In genomic region chr10:120377795-120378194, GRCm38 (mm10) we compare ENCODE assay signal across 8 mouse cellular contexts.
DNase-seq lines count a peak whose midpoint lies in the region; ATAC-seq lines count a peak whose summit lies in the region.

No protein-coding gene starts in this region.

- no peak for DNase-seq in embryonic facial prominence, embryonic 10.5 days (ENCODE audit: low spot score)
- DNase-seq in kidney, postnatal 36 days: no peak
- DNase-seq in forebrain, embryonic 11.5 days (ENCODE audit: low spot score): no peak
- no peak for DNase-seq in embryo, embryonic 11 days
- DNase-seq in spleen, postnatal 14 days (ENCODE audit: low spot score in 2 of 2): no peak

- H3K36me3 ChIP-seq in embryonic facial prominence, embryonic 12.5 days: peaks cover 6% of the 10 kb centered on the region; the same call in 1 of the 2 replicates
- H3K36me3 ChIP-seq in embryonic facial prominence, embryonic 10.5 days (replicated peaks): peaks cover 73% of the 10 kb centered on the region
- no peaks in the 10 kb centered on the region for H3K36me3 ChIP-seq in kidney, embryonic 16.5 days (ENCODE audit: insufficient read depth, low read length)
- H3K36me3 ChIP-seq in forebrain, embryonic 11.5 days (ENCODE audit: control insufficient read depth, insufficient read depth, low read length): no peaks in the 10 kb centered on the region; the same call in 1 of the 2 replicates
- peaks cover 11% of the 10 kb centered on the region for H3K36me3 ChIP-seq in limb, embryonic 13.5 days

- no peak overlapping the region for H3K4me3 ChIP-seq in embryonic facial prominence, embryonic 12.5 days
- no peak overlapping the region for H3K4me3 ChIP-seq in embryonic facial prominence, embryonic 10.5 days
- no peak overlapping the region for H3K4me3 ChIP-seq in kidney, embryonic 16.5 days (ENCODE audit: low read length)
- no peak overlapping the region for H3K4me3 ChIP-seq in forebrain, embryonic 11.5 days (ENCODE audit: low read depth, low read length)
- H3K4me3 ChIP-seq in limb, embryonic 13.5 days: no peak overlapping the region

- peak overlapping the region; percentile 66 for H3K27ac ChIP-seq in embryonic facial prominence, embryonic 12.5 days
- no peak overlapping the region for H3K27ac ChIP-seq in embryonic facial prominence, embryonic 10.5 days (replicated peaks)
- peak overlapping the region; percentile 76 for H3K27ac ChIP-seq in kidney, embryonic 16.5 days (ENCODE audit: low read length)
- peak overlapping the region; percentile 41; the same call in 1 of the 2 replicates for H3K27ac ChIP-seq in forebrain, embryonic 11.5 days (ENCODE audit: low read depth, low read length)
- H3K27ac ChIP-seq in limb, embryonic 13.5 days: no peak overlapping the region

- WGBS in embryonic facial prominence, embryonic 12.5 days: 78% methylated on average over 3 of the region's 3 CpGs
- 97% methylated on average over 3 of the region's 3 CpGs for WGBS in embryonic facial prominence, embryonic 10.5 days
- WGBS in kidney, embryonic 16.5 days: 64% methylated on average over 3 of the region's 3 CpGs
- WGBS in forebrain, embryonic 11.5 days: 93% methylated on average over 3 of the region's 3 CpGs
- WGBS in limb, embryonic 13.5 days: 76% methylated on average over 3 of the region's 3 CpGs

- no peaks in the 10 kb centered on the region for H3K27me3 ChIP-seq in embryonic facial prominence, embryonic 12.5 days
- H3K27me3 ChIP-seq in embryonic facial prominence, embryonic 10.5 days (replicated peaks; ENCODE audit: low read depth, poor library complexity, severe bottlenecking): no peaks in the 10 kb centered on the region
- H3K27me3 ChIP-seq in kidney, embryonic 16.5 days (ENCODE audit: insufficient read depth, low read length): no peaks in the 10 kb centered on the region
- no peaks in the 10 kb centered on the region for H3K27me3 ChIP-seq in forebrain, embryonic 11.5 days (ENCODE audit: control insufficient read depth, insufficient read depth, low read length)
- H3K27me3 ChIP-seq in limb, embryonic 13.5 days: no peaks in the 10 kb centered on the region

- no peak for ATAC-seq in embryonic facial prominence, embryonic 12.5 days (ENCODE audit: insufficient number of reproducible peaks, insufficient read depth, low FRiP score, low TSS enrichment)
- no peak for ATAC-seq in kidney, embryonic 16.5 days (ENCODE audit: low FRiP score, low TSS enrichment)
- no peak for ATAC-seq in forebrain, embryonic 11.5 days (replicated peaks; ENCODE audit: low FRiP score)
- no peak for ATAC-seq in limb, embryonic 13.5 days (ENCODE audit: low FRiP score, low read depth)

- no peak overlapping the region for H3K9ac ChIP-seq in embryonic facial prominence, embryonic 12.5 days
- peak overlapping the region; percentile 33; the same call in 1 of the 2 replicates for H3K9ac ChIP-seq in kidney, embryonic 16.5 days (replicated peaks; ENCODE audit: low read length)
- H3K9ac ChIP-seq in forebrain, embryonic 11.5 days (ENCODE audit: low read length): no peak overlapping the region
- no peak overlapping the region for H3K9ac ChIP-seq in limb, embryonic 13.5 days

- peaks cover 28% of the 10 kb centered on the region for H3K4me1 ChIP-seq in embryonic facial prominence, embryonic 12.5 days
- peaks cover 28% of the 10 kb centered on the region for H3K4me1 ChIP-seq in embryonic facial prominence, embryonic 10.5 days
- H3K4me1 ChIP-seq in kidney, embryonic 16.5 days (ENCODE audit: insufficient read depth, low read length): peaks cover 25% of the 10 kb centered on the region
- H3K4me1 ChIP-seq in forebrain, embryonic 11.5 days (replicated peaks; ENCODE audit: control insufficient read depth, insufficient read depth, low read length): peaks cover 14% of the 10 kb centered on the region; the same call in 1 of the 2 replicates
- peaks cover 42% of the 10 kb centered on the region for H3K4me1 ChIP-seq in limb, embryonic 13.5 days

- H3K9me3 ChIP-seq in embryonic facial prominence, embryonic 12.5 days: no peaks in the 10 kb centered on the region
- no peaks in the 10 kb centered on the region for H3K9me3 ChIP-seq in embryonic facial prominence, embryonic 10.5 days
- no peaks in the 10 kb centered on the region for H3K9me3 ChIP-seq in kidney, embryonic 16.5 days (ENCODE audit: low read length)
- no peaks in the 10 kb centered on the region for H3K9me3 ChIP-seq in forebrain, embryonic 11.5 days (ENCODE audit: control insufficient read depth, low read length)
- no peaks in the 10 kb centered on the region for H3K9me3 ChIP-seq in limb, embryonic 13.5 days

- H3K4me2 ChIP-seq in embryonic facial prominence, embryonic 12.5 days (replicated peaks): 0 out of 2 replicates have a peak overlapping the region, but pooled peaks have one; percentile 20
- peak overlapping the region; percentile 38 for H3K4me2 ChIP-seq in kidney, embryonic 16.5 days (replicated peaks; ENCODE audit: low read depth, low read length)
- H3K4me2 ChIP-seq in forebrain, embryonic 11.5 days (ENCODE audit: low read depth, low read length, severe bottlenecking): no peak overlapping the region
- peak overlapping the region; percentile 30; the same call in 1 of the 2 replicates for H3K4me2 ChIP-seq in limb, embryonic 13.5 days (replicated peaks)

Comparison
In these comparisons a context has a peak if more than half of its experiments do, and no peak if none do; other contexts are left out.
1. H3K27ac ChIP-seq: peak in embryonic facial prominence, embryonic 12.5 days (single experiment), kidney, embryonic 16.5 days (single experiment) and forebrain, embryonic 11.5 days (single experiment); none in embryonic facial prominence, embryonic 10.5 days (single experiment) and limb, embryonic 13.5 days (single experiment).